Mouse (Mus musculus): ENCODE measurements around the gene Scarf1.
A peak's percentile ranks its signal among the peaks of the same experiment; 100 is the strongest.

GRCm38 (mm10) chr11:75509741-75510626 lies 3.4 kb upstream of the Scarf1 start, which contains the start of gene Rilp:
- TF ChIP-seq CTCF (IDR thresholded peaks at IDR 0.05; ENCODE audit: extremely low read depth, insufficient read length, insufficient replicate concordance, low read depth, low read length) (peak; percentile 10; the same call in 1 of the 2 replicates), POLR2A (IDR thresholded peaks at IDR 0.05; ENCODE audit: low read depth, low read length) (no peak)
